Comparison of ENCODE assay signal across 8 mouse cellular contexts in genomic region chr15:101220905-101221297, GRCm38 (mm10). TPM values are rescaled to one million over a fixed set of nuclear protein-coding genes. Genes with fewer than 3 reads are reported as not detected.
DNase-seq lines count a peak whose midpoint lies in the region; ATAC-seq lines count a peak whose summit lies in the region.

No protein-coding gene starts in this region.

- H3K36me3 ChIP-seq in hindbrain, embryonic 10.5 days = no peaks in the 10 kb centered on the region
- H3K36me3 ChIP-seq in hindbrain, embryonic 16.5 days (ENCODE audit: control insufficient read depth, insufficient read depth, low read length) = no peaks in the 10 kb centered on the region
- H3K36me3 ChIP-seq in hindbrain, embryonic 14.5 days (replicated peaks; ENCODE audit: control insufficient read depth, insufficient read depth) = no peaks in the 10 kb centered on the region
- no peaks in the 10 kb centered on the region for H3K36me3 ChIP-seq in neural tube, embryonic 12.5 days

- no peak overlapping the region for H3K9ac ChIP-seq in hindbrain, embryonic 16.5 days (ENCODE audit: low read depth, low read length)
- H3K9ac ChIP-seq in hindbrain, embryonic 14.5 days = no peak overlapping the region
- H3K9ac ChIP-seq in neural tube, embryonic 12.5 days = 0 out of 2 replicates have a peak overlapping the region, but pooled peaks have one; percentile 13

- intact Hi-C loops in left cerebral cortex, postnatal 14 days (cut with DNase I) = loop anchor here (2.0 to 5.0 kb wide), 2 partner anchors 18 to 61 kb away; partner anchors contain the start of gene Atg101

- ATAC-seq in hindbrain, embryonic 16.5 days = no peak
- 0 out of 2 replicates have a peak, but pooled peaks have one; percentile 22 for ATAC-seq in hindbrain, embryonic 14.5 days (ENCODE audit: low FRiP score)
- ATAC-seq in neural tube, embryonic 12.5 days (ENCODE audit: low FRiP score, low read depth) = peak; percentile 75

- H3K4me1 ChIP-seq in hindbrain, embryonic 10.5 days (replicated peaks) = peaks cover 64% of the 10 kb centered on the region
- H3K4me1 ChIP-seq in hindbrain, embryonic 16.5 days (ENCODE audit: control insufficient read depth, insufficient read depth, low read depth, low read length) = peaks cover 13% of the 10 kb centered on the region
- H3K4me1 ChIP-seq in hindbrain, embryonic 14.5 days (replicated peaks; ENCODE audit: control insufficient read depth, insufficient read depth, low read length) = peaks cover 26% of the 10 kb centered on the region
- H3K4me1 ChIP-seq in neural tube, embryonic 12.5 days = peaks cover 42% of the 10 kb centered on the region

- no peak overlapping the region for H3K4me2 ChIP-seq in hindbrain, embryonic 16.5 days (ENCODE audit: low read length)
- H3K4me2 ChIP-seq in hindbrain, embryonic 14.5 days (replicated peaks) = no peak overlapping the region
- peak overlapping the region; percentile 93 for H3K4me2 ChIP-seq in neural tube, embryonic 12.5 days (replicated peaks)

- DNase-seq in hindbrain, embryonic 10.5 days (ENCODE audit: low spot score) = peak; percentile 77
- DNase-seq in brain, adult 2 months (ENCODE audit: low read depth, low spot score) = peak; percentile 56
- peak; percentile 27 for DNase-seq in hindbrain, embryonic 14.5 days (ENCODE audit: low spot score)
- no peak for DNase-seq in left cerebral cortex, postnatal 14 days (ENCODE audit: low spot score in 2 of 2)
- no peak for DNase-seq in adrenal gland, postnatal 25 days
- no peak for DNase-seq in adrenal gland, postnatal 4 days (ENCODE audit: low spot score in 2 of 2)

- WGBS in hindbrain, embryonic 10.5 days = 3% methylated on average over 8 of the region's 8 CpGs
- WGBS in hindbrain, embryonic 16.5 days = 7% methylated on average over 8 of the region's 8 CpGs
- 4% methylated on average over 8 of the region's 8 CpGs for WGBS in hindbrain, embryonic 14.5 days
- WGBS in neural tube, embryonic 12.5 days = 3% methylated on average over 8 of the region's 8 CpGs

- peak overlapping the region; percentile 80 for H3K27ac ChIP-seq in hindbrain, embryonic 10.5 days
- H3K27ac ChIP-seq in hindbrain, embryonic 16.5 days (ENCODE audit: low read depth, low read length) = no peak overlapping the region
- H3K27ac ChIP-seq in hindbrain, embryonic 14.5 days = peak overlapping the region; percentile 54; the same call in 1 of the 2 replicates
- peak overlapping the region; percentile 26; the same call in 1 of the 2 replicates for H3K27ac ChIP-seq in neural tube, embryonic 12.5 days

- peaks cover 32% of the 10 kb centered on the region for H3K27me3 ChIP-seq in hindbrain, embryonic 10.5 days (ENCODE audit: insufficient read depth, poor library complexity, severe bottlenecking)
- H3K27me3 ChIP-seq in hindbrain, embryonic 16.5 days (replicated peaks; ENCODE audit: control insufficient read depth, insufficient read depth, low read length) = no peaks in the 10 kb centered on the region
- peaks cover 8% of the 10 kb centered on the region for H3K27me3 ChIP-seq in hindbrain, embryonic 14.5 days (ENCODE audit: control insufficient read depth, insufficient read depth, low read length)
- peaks cover 13% of the 10 kb centered on the region for H3K27me3 ChIP-seq in neural tube, embryonic 12.5 days (replicated peaks)

- peak overlapping the region; percentile 79 for H3K4me3 ChIP-seq in hindbrain, embryonic 10.5 days
- no peak overlapping the region for H3K4me3 ChIP-seq in hindbrain, embryonic 16.5 days (ENCODE audit: low read length)
- no peak overlapping the region for H3K4me3 ChIP-seq in hindbrain, embryonic 14.5 days (replicated peaks; ENCODE audit: low read length)
- no peak overlapping the region for H3K4me3 ChIP-seq in neural tube, embryonic 12.5 days

- H3K9me3 ChIP-seq in hindbrain, embryonic 10.5 days = no peaks in the 10 kb centered on the region
- H3K9me3 ChIP-seq in hindbrain, embryonic 16.5 days (ENCODE audit: control insufficient read depth, low read length) = no peaks in the 10 kb centered on the region
- H3K9me3 ChIP-seq in hindbrain, embryonic 14.5 days (ENCODE audit: control insufficient read depth, low read length) = no peaks in the 10 kb centered on the region
- H3K9me3 ChIP-seq in neural tube, embryonic 12.5 days = no peaks in the 10 kb centered on the region

RNA-seq across cellular contexts. Expression of gene Grasp, which starts 3.1 kb away (rescaled TPM):
- polyA plus RNA-seq in hindbrain, embryonic 10.5 days (2016; fragmentation: Nextera tagmentation; extraction: Ambion mirVana) = 5.5 and 5.8 TPM in 2 replicates
- 1.1 and 1.7 TPM in 2 replicates for polyA plus RNA-seq in hindbrain, embryonic 16.5 days (2015; fragmentation: Nextera tagmentation; extraction: Ambion mirVana)
- 1.6 and 2.5 TPM in 2 replicates for polyA plus RNA-seq in hindbrain, embryonic 14.5 days (2014; fragmentation: Nextera tagmentation; extraction: Ambion mirVana)
- polyA plus RNA-seq in neural tube, embryonic 12.5 days (2016; fragmentation: Nextera tagmentation; extraction: Ambion mirVana) = 9.2 and 13.8 TPM in 2 replicates
- total RNA-seq in left cerebral cortex, postnatal 14 days (2021) = 10 to 100 TPM; 58.2 to 67.1 TPM
- total RNA-seq in adrenal gland, postnatal 25 days (2021) = 9.8 and 16.3 TPM in 2 replicates
- 10 to 100 TPM; 18.6 to 20.3 TPM for total RNA-seq in adrenal gland, postnatal 4 days (2021)

RNA-seq across cellular contexts. Expression of gene Nr4a1, which starts 33.2 kb away (rescaled TPM):
- polyA plus RNA-seq in hindbrain, embryonic 10.5 days (2016; fragmentation: Nextera tagmentation; extraction: Ambion mirVana) = 4.8 and 5.1 TPM in 2 replicates
- 6.8 and 7.2 TPM in 2 replicates for polyA plus RNA-seq in hindbrain, embryonic 16.5 days (2015; fragmentation: Nextera tagmentation; extraction: Ambion mirVana)
- 5.0 and 5.1 TPM in 2 replicates for polyA plus RNA-seq in hindbrain, embryonic 14.5 days (2014; fragmentation: Nextera tagmentation; extraction: Ambion mirVana)
- 6.8 and 7.5 TPM in 2 replicates for polyA plus RNA-seq in neural tube, embryonic 12.5 days (2016; fragmentation: Nextera tagmentation; extraction: Ambion mirVana)
- total RNA-seq in left cerebral cortex, postnatal 14 days (2021) = 10 to 100 TPM; 65.6 to 78.4 TPM
- 98.7 and 131 TPM in 2 replicates for total RNA-seq in adrenal gland, postnatal 25 days (2021)
- total RNA-seq in adrenal gland, postnatal 4 days (2021) = 10 to 100 TPM; 64.5 to 79.0 TPM

RNA-seq across cellular contexts. Expression of gene Acvr1b, which starts 47.0 kb away (rescaled TPM):
- 6.3 and 10.9 TPM in 2 replicates for polyA plus RNA-seq in hindbrain, embryonic 10.5 days (2016; fragmentation: Nextera tagmentation; extraction: Ambion mirVana)
- polyA plus RNA-seq in hindbrain, embryonic 16.5 days (2015; fragmentation: Nextera tagmentation; extraction: Ambion mirVana) = 22.4 and 24.1 TPM in 2 replicates
- polyA plus RNA-seq in hindbrain, embryonic 14.5 days (2014; fragmentation: Nextera tagmentation; extraction: Ambion mirVana) = 30.0 and 35.7 TPM in 2 replicates
- polyA plus RNA-seq in neural tube, embryonic 12.5 days (2016; fragmentation: Nextera tagmentation; extraction: Ambion mirVana) = 15.9 and 17.6 TPM in 2 replicates
- total RNA-seq in left cerebral cortex, postnatal 14 days (2021) = 100 to 1,000 TPM; 112 to 121 TPM
- total RNA-seq in adrenal gland, postnatal 25 days (2021) = 9.0 and 11.2 TPM in 2 replicates
- 10 to 100 TPM; 18.5 to 19.9 TPM for total RNA-seq in adrenal gland, postnatal 4 days (2021)

Comparison
In these comparisons a context has a peak if more than half of its experiments do, and no peak if none do; other contexts are left out.
1. DNase-seq: peak in hindbrain, embryonic 10.5 days (single experiment), brain, adult 2 months (single experiment) and hindbrain, embryonic 14.5 days (single experiment); none in left cerebral cortex, postnatal 14 days (0 of 2), adrenal gland, postnatal 25 days (single experiment) and adrenal gland, postnatal 4 days (0 of 2).